Mouse (Mus musculus): ENCODE measurements around the gene Kmt2d. TPM values are rescaled to one million over a fixed set of nuclear protein-coding genes. Genes with fewer than 3 reads are reported as not detected.
"Not testable (repeated sequence)": the region's sequence is repeated elsewhere in the genome, so short reads cannot be mapped to it uniquely, and the experiment has no call there.

Gene Kmt2d
- polyA plus RNA-seq, 1 experiment from 2014 or later = 17.6 TPM

DNA sequence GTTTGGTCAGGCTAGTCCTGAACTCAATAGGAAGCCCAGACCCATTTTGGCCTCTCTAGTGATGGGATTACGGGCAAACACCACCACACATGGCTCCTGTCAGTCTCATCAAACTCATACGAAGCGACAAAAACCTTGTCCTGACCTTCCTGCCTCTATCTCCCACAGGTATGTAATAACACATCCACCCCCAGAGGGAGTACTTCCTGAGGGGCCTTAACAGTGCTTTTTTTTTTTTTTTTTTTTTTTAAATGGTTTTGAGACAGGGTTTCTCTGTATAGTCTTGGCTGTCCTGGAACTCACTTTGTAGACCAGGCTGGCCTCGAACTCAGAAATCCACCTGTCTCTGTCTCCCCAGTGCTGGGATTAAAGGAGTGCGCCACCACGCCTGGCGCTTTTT is 52.8 kb downstream of the Kmt2d start:
- Histone ChIP-seq H3K36me3 (ENCODE audit: control insufficient read depth, insufficient read depth, low read length) (peaks cover 14% of the 10 kb centered on the region), H3K27me3 (ENCODE audit: control insufficient read depth, insufficient read depth, low read length) (no peaks in the 10 kb centered on the region), H3K4me1 (ENCODE audit: control insufficient read depth, insufficient read depth, low read length) (no peaks in the 10 kb centered on the region), H3K27ac (replicated peaks; ENCODE audit: low read depth, low read length) (no peak overlapping the region), H3K4me2 (ENCODE audit: low read depth, severe bottlenecking) (no peak overlapping the region), H3K9ac (ENCODE audit: low read length) (no peak overlapping the region), H3K4me3 (ENCODE audit: low read depth, low read length) (no peak overlapping the region), H3K9me3 (ENCODE audit: control insufficient read depth, low read length) (no peaks in the 10 kb centered on the region)
- WGBS = 90% methylated on average over 7 of the region's 7 CpGs
- no peak for DNase-seq (ENCODE audit: low spot score)
- ATAC-seq (ENCODE audit: insufficient number of reproducible peaks, low FRiP score, low TSS enrichment, low read depth) = no peak

DNA sequence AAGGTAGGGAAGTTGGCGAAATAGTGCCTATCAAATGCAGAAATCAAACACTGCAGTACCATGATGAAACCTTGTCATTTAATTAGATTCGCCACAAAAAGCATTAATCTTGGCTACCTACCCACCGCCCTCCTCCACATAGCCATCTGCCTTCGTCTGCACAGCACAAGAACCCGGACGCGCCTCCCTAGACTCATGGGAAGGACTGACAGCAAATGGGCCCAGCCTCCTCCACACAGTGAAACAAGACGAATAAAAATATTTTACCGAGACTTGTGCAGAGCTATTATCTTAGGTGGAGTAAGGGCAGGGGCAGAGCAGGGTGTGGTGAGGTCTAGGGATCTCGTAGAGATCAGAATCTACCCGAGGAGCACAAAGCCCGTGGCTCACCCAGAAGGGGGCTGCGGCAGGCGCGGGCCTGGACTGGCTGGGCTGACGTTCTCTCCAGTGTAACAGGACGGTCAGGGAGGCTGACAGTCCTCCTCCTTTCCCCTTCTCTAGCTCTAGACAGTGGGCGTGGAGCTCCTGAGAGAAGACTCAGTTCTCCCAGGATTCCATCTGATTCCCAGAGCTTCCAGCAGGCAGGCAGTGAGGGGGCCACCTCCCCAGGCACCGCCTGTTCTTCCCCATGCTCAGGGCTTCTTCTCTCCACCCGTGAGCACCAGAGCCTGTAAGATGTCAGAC is 58.1 kb downstream of the Kmt2d start:
- H3K4me3 ChIP-seq (ENCODE audit: low read depth, low read length) = no peak overlapping the region
- no peak for ATAC-seq (ENCODE audit: insufficient number of reproducible peaks, low FRiP score, low TSS enrichment, low read depth)
- H3K4me2 ChIP-seq (ENCODE audit: low read depth, severe bottlenecking) = no peak overlapping the region
- H3K9ac ChIP-seq (ENCODE audit: low read length) = no peak overlapping the region
- H3K4me1 ChIP-seq (ENCODE audit: control insufficient read depth, insufficient read depth, low read length) = peaks cover 3% of the 10 kb centered on the region
- WGBS = 88% methylated on average over 20 of the region's 20 CpGs
- H3K36me3 ChIP-seq (ENCODE audit: control insufficient read depth, insufficient read depth, low read length) = peaks cover 17% of the 10 kb centered on the region
- no peak for DNase-seq (ENCODE audit: low spot score)
- H3K27ac ChIP-seq (replicated peaks; ENCODE audit: low read depth, low read length) = no peak overlapping the region
- peaks cover 26% of the 10 kb centered on the region for H3K27me3 ChIP-seq (ENCODE audit: control insufficient read depth, insufficient read depth, low read length)
- H3K9me3 ChIP-seq (ENCODE audit: control insufficient read depth, low read length) = no peaks in the 10 kb centered on the region

DNA sequence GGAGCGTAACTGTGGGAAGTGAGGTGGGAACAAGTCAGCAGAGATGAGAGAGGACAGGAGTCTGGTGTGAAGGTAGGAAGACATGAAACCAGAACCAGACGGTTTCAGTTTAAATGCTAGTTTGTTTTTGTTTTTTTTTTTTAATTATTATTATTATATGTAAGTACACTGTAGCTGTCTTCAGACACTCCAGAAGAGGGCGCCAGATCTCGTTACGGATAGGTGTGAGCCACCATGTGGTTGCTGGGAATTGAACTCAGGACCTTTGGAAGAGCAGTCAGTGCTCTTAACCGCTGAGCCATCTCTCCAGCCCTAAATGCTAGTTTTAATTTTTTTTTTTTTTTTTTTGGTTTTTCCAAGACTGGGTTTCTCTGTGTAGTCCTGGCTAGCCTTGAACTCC is 60.8 kb downstream of the Kmt2d start:
- peaks cover 15% of the 10 kb centered on the region for H3K36me3 ChIP-seq (ENCODE audit: control insufficient read depth, insufficient read depth, low read length)
- H3K9ac ChIP-seq (ENCODE audit: low read length); H3K4me2 ChIP-seq (ENCODE audit: low read depth, severe bottlenecking); H3K9me3 ChIP-seq (ENCODE audit: control insufficient read depth, low read length); H3K4me3 ChIP-seq (ENCODE audit: low read depth, low read length); ATAC-seq (ENCODE audit: insufficient number of reproducible peaks, low FRiP score, low TSS enrichment, low read depth); H3K27ac ChIP-seq (replicated peaks; ENCODE audit: low read depth, low read length); DNase-seq (ENCODE audit: low spot score): not testable (repeated sequence)
- H3K27me3 ChIP-seq (ENCODE audit: control insufficient read depth, insufficient read depth, low read length) = peaks cover 53% of the 10 kb centered on the region
- H3K4me1 ChIP-seq (ENCODE audit: control insufficient read depth, insufficient read depth, low read length) = peaks cover 21% of the 10 kb centered on the region
- 68% methylated on average over 6 of the region's 6 CpGs for WGBS

DNA sequence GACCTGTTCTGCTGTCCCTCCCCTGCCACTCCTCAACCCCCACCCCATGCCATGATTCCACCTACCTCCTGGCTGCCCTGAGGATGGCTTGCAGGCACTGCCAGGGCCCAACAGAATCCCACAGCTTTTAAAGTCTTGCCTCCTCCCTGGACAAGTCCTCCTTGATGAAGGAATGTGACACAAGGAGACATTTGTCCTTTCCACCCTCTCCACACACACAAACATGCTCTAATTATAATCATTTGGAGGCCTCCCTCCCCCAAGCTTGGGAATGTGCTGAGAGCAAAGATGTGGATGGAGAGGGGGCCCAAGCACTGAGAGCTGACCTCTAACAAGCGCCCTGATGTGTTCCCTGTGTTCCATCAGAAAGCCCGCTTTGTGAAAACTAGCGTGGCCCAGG is 61.6 kb downstream of the Kmt2d start, which contains the start of gene Ddn:
Gene Ddn, minus strand, starts transcription at position 101 of the 400 bp plus-strand sequence.
- H3K4me2 ChIP-seq (ENCODE audit: low read depth, severe bottlenecking) = no peak within 1 kb of the TSS
- H3K36me3 ChIP-seq (ENCODE audit: control insufficient read depth, insufficient read depth, low read length) = peaks cover 15% of the 10 kb centered on the region
- ATAC-seq (ENCODE audit: insufficient number of reproducible peaks, low FRiP score, low TSS enrichment, low read depth) = no peak
- no peaks in the 10 kb centered on the region for H3K9me3 ChIP-seq (ENCODE audit: control insufficient read depth, low read length)
- peak within 1 kb of the TSS; percentile 30 for H3K4me3 ChIP-seq (ENCODE audit: low read depth, low read length)
- peaks cover 21% of the 10 kb centered on the region for H3K4me1 ChIP-seq (ENCODE audit: control insufficient read depth, insufficient read depth, low read length)
- 36% methylated on average over 3 of the region's 3 CpGs for WGBS
- H3K9ac ChIP-seq (ENCODE audit: low read length) = no peak within 1 kb of the TSS
- H3K27ac ChIP-seq (replicated peaks; ENCODE audit: low read depth, low read length) = no peak within 1 kb of the TSS
- DNase-seq (ENCODE audit: low spot score) = no peak
- peaks cover 61% of the 10 kb centered on the region for H3K27me3 ChIP-seq (ENCODE audit: control insufficient read depth, insufficient read depth, low read length)

DNA sequence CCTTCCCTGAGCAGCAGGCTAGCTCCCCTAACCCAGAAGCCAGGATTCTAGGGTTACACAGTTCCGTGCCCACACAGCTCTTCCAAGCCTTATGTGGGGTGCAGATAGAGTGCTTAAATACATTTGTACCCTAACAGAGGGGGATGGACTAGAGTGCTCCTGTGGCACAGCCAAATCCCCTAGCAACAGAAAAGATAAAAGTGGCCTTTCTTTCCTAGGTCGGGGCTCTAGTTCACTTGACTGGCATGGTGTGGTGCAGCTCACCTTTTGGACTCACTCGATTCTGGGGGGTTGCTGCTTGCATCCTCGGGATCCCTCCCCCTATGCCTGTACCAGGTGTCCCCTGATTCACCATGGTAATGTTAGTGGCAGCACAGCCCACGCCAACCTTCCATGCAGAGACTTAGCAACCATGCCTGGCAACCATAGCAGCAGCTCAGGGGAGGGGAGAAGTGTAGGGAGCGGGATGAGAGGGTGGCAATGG is 62.3 kb downstream of the Kmt2d start:
- Histone ChIP-seq H3K9ac (ENCODE audit: low read length) (no peak overlapping the region), H3K4me3 (ENCODE audit: low read depth, low read length) (no peak overlapping the region), H3K4me1 (ENCODE audit: control insufficient read depth, insufficient read depth, low read length) (peaks cover 21% of the 10 kb centered on the region), H3K4me2 (ENCODE audit: low read depth, severe bottlenecking) (no peak overlapping the region), H3K36me3 (ENCODE audit: control insufficient read depth, insufficient read depth, low read length) (peaks cover 9% of the 10 kb centered on the region), H3K27me3 (ENCODE audit: control insufficient read depth, insufficient read depth, low read length) (peaks cover 68% of the 10 kb centered on the region), H3K9me3 (ENCODE audit: control insufficient read depth, low read length) (no peaks in the 10 kb centered on the region), H3K27ac (replicated peaks; ENCODE audit: low read depth, low read length) (no peak overlapping the region)
- ATAC-seq (ENCODE audit: insufficient number of reproducible peaks, low FRiP score, low TSS enrichment, low read depth) (no peak), DNase-seq (ENCODE audit: low spot score) (no peak)
- 8% methylated on average over 6 of the region's 6 CpGs for WGBS

DNA sequence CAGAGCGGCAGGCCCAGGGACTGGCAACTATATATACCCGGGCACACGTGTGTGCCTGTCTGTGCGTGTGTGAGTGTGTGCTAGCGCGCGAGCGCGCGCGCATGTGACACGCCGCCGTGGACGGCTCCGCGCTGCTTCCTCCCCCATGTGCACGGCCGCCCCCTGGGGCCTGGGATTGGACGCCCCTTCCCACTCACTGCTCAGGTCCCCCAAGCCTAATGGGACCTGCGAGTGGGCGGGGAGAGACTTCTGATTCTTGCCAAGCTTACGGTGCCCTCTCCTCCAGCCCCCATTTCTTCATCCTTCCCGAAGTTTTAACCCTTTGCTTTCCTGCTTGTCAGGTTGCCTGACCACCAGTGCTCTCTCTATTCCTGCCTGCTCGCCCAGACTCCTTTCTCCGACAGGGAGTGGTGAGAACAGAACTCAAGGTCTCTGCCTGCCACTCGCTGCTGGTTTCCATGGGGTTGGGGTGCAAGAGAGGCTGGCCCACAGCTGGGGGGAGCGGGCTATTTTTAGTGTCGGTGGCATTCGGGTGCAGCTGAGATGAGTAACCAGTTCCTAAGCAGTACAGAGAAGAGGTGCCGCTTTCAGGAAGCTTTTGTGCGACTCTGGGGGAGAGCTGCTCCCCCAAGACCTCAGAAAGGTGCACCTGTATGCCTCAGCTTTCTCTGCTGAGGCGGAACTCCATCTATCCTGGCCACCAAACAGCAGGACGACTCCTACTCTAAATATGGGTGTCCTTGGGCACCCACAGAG is 62.9 kb downstream of the Kmt2d start:
- Histone ChIP-seq H3K27me3 (ENCODE audit: control insufficient read depth, insufficient read depth, low read length) (peaks cover 74% of the 10 kb centered on the region), H3K36me3 (ENCODE audit: control insufficient read depth, insufficient read depth, low read length) (peaks cover 3% of the 10 kb centered on the region; the same call in 1 of the 2 replicates), H3K4me1 (ENCODE audit: control insufficient read depth, insufficient read depth, low read length) (peaks cover 21% of the 10 kb centered on the region), H3K9me3 (ENCODE audit: control insufficient read depth, low read length) (no peaks in the 10 kb centered on the region), H3K27ac (replicated peaks; ENCODE audit: low read depth, low read length) (no peak overlapping the region), H3K4me3 (ENCODE audit: low read depth, low read length) (peak overlapping the region; percentile 30), H3K4me2 (ENCODE audit: low read depth, severe bottlenecking) (peak overlapping the region; percentile 55), H3K9ac (ENCODE audit: low read length) (peak overlapping the region; percentile 27; the same call in 1 of the 2 replicates)
- under 1% methylated on average over 34 of the region's 34 CpGs for WGBS
- no peak for ATAC-seq (ENCODE audit: insufficient number of reproducible peaks, low FRiP score, low TSS enrichment, low read depth)
- DNase-seq (ENCODE audit: low spot score) = peak; percentile 48

DNA sequence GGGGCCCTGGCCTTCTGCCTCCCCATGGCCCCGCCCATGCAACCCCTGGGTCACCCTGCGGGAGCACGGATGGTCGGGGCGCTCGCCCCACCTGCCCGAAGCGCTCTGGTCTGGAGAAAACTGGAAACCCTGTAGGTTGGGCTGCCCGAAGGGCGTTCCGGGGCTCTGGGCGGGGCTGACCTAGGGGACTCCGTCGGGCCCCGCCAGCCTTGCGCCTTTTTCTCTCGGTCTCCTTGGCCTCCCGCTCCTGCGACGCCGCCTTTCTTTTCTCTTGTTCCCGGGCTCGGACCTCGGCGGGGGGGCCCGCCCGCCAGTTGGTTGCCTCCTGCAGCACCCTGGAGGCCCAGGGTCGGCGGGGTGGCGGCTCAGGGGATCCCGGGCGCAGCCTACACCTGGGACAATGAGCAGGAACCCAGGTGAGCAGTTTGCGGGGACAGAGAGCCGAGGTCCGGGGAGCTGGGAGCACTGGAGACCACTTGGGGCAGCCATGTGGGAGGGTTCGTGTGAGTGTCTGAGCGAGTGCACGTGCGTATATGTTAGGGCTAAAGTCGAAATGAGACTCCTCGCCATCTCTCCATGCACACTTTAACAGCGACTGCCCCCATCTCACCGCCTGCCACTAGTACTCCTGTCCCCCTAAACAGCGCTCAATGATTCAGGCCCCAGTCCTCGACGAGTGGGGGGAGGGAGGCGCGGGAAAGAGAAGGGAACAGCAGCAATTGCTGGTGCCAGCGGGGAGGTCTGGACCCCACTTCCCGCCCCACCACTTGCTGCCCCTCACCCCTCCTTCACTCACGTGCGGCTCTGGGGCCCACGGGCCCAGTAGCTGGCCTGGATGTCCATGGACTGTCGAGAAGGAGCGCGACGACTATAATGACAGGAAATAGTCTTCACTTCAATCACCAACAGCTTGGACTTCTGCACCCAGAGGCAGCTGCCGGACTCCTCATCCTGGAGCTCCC is 63.9 kb downstream of the Kmt2d start:
- Histone ChIP-seq H3K4me3 (ENCODE audit: low read depth, low read length) (peak overlapping the region; percentile 30), H3K9me3 (ENCODE audit: control insufficient read depth, low read length) (no peaks in the 10 kb centered on the region), H3K4me2 (ENCODE audit: low read depth, severe bottlenecking) (peak overlapping the region; percentile 55), H3K9ac (ENCODE audit: low read length) (peak overlapping the region; percentile 30; the same call in 1 of the 2 replicates), H3K36me3 (ENCODE audit: control insufficient read depth, insufficient read depth, low read length) (peaks cover 2% of the 10 kb centered on the region; the same call in 1 of the 2 replicates), H3K27me3 (ENCODE audit: control insufficient read depth, insufficient read depth, low read length) (peaks cover 84% of the 10 kb centered on the region), H3K4me1 (ENCODE audit: control insufficient read depth, insufficient read depth, low read length) (peaks cover 21% of the 10 kb centered on the region), H3K27ac (replicated peaks; ENCODE audit: low read depth, low read length) (no peak overlapping the region)
- under 1% methylated on average over 54 of the region's 58 CpGs for WGBS
- DNase-seq (ENCODE audit: low spot score) (peak; percentile 62), ATAC-seq (ENCODE audit: insufficient number of reproducible peaks, low FRiP score, low TSS enrichment, low read depth) (no peak)
